Mouse (Mus musculus) limb, embryonic 10.5 days (tissue): ENCODE data around the gene Ccr2. TPM values are rescaled to one million over a fixed set of nuclear protein-coding genes. Genes with fewer than 3 reads are reported as not detected.
"Not testable (repeated sequence)": the region's sequence is repeated elsewhere in the genome, so short reads cannot be mapped to it uniquely, and the experiment has no call there.

ENCODE experiments used
- DNase-seq: peaks from one replicate; pipeline ENCODE4 v3.0.0-alpha.2; 2017; ENCODE audit warnings: low spot score
- H3K27ac ChIP-seq: fragments of 300-500 bp; sonication (generic); 2 replicates; pipeline ENCODE4 v1.5.1; 2016; ENCODE audit warnings: mild to moderate bottlenecking
- H3K27me3 ChIP-seq: fragments of 300-500 bp; sonication (generic); 2 replicates; pipeline ENCODE4 v1.6.1; 2016; ENCODE audit warnings: low read depth, mild to moderate bottlenecking; ENCODE audit not compliant: poor library complexity, severe bottlenecking
- H3K36me3 ChIP-seq: fragments of 300-500 bp; sonication (generic); 2 replicates; pipeline ENCODE4 v1.6.1; 2016; ENCODE audit warnings: mild to moderate bottlenecking, moderate library complexity
- H3K4me1 ChIP-seq: fragments of 300-500 bp; sonication (generic); 2 replicates; pipeline ENCODE4 v1.6.1; 2016
- H3K4me3 ChIP-seq: fragments of 300-500 bp; sonication (generic); 2 replicates; pipeline ENCODE4 v1.5.1; 2016; ENCODE audit warnings: mild to moderate bottlenecking, moderate library complexity
- H3K9me3 ChIP-seq: fragments of 300-500 bp; sonication (generic); replicated peaks from 2 replicates; pipeline ENCODE4 v1.6.1; 2016; ENCODE audit warnings: mild to moderate bottlenecking
- WGBS: fragments of 180-500 bp; shearing (Covaris S2); methylation state at CpG from one replicate; pipeline ENCODE4 v1.1.7; 2016; 5-methylcytosine and 5-hydroxymethylcytosine counted together
- polyA plus RNA-seq: library from polyadenylated mRNA; unstranded; fragments of >200 nt; fragmentation: Nextera tagmentation; extraction: Ambion mirVana; gene quantifications from 2 replicates; pipeline ENCODE4 v1.2.1, GENCODE M21; 2016

The Ccr2 gene
- 0.14 and 0.48 TPM in 2 replicates for polyA plus RNA-seq

GRCm38 (mm10) chr9:124101723-124102122 is at the start of gene Ccr2:
Ccr2 (plus strand) TSS chr9:124101950.
- H3K4me3 ChIP-seq = no peak within 1 kb of the TSS
- H3K9me3 ChIP-seq = no peaks in the 10 kb centered on the region
- WGBS = 92% methylated on average over 4 of the region's 4 CpGs
- no peaks in the 10 kb centered on the region for H3K36me3 ChIP-seq
- H3K27me3 ChIP-seq = no peaks in the 10 kb centered on the region
- DNase-seq = no peak
- H3K4me1 ChIP-seq = no peaks in the 10 kb centered on the region
- no peak within 1 kb of the TSS for H3K27ac ChIP-seq

- 74% methylated on average over 2 of the region's 2 CpGs for WGBS
- H3K9me3 ChIP-seq = no peaks in the 10 kb centered on the region
- H3K27ac ChIP-seq = no peak overlapping the region
- H3K4me3 ChIP-seq = no peak overlapping the region
- no peak for DNase-seq
- H3K27me3 ChIP-seq = no peaks in the 10 kb centered on the region
- no peaks in the 10 kb centered on the region for H3K4me1 ChIP-seq
- no peaks in the 10 kb centered on the region for H3K36me3 ChIP-seq
These were observed 48.2 kb upstream of the Ccr2 start for GRCm38 (mm10) chr9:124053532-124053931.

- 77% methylated on average over 3 of the region's 3 CpGs for WGBS
- no peak for DNase-seq
- no peaks in the 10 kb centered on the region for H3K9me3 ChIP-seq
- H3K36me3 ChIP-seq = no peaks in the 10 kb centered on the region
- H3K27ac ChIP-seq = no peak overlapping the region
- H3K27me3 ChIP-seq = no peaks in the 10 kb centered on the region
- H3K4me3 ChIP-seq = no peak overlapping the region
- H3K4me1 ChIP-seq = no peaks in the 10 kb centered on the region
These were observed 45.5 kb upstream of the Ccr2 start for GRCm38 (mm10) chr9:124056158-124056709.

- no peaks in the 10 kb centered on the region for H3K27me3 ChIP-seq
- 76% methylated on average over 2 of the region's 2 CpGs for WGBS
- H3K27ac ChIP-seq = no peak overlapping the region
- H3K4me3 ChIP-seq = no peak overlapping the region
- DNase-seq = no peak
- H3K4me1 ChIP-seq = no peaks in the 10 kb centered on the region
- H3K9me3 ChIP-seq = no peaks in the 10 kb centered on the region
- no peaks in the 10 kb centered on the region for H3K36me3 ChIP-seq
These were observed 41.9 kb upstream of the Ccr2 start for GRCm38 (mm10) chr9:124059660-124060352.

- not testable (repeated sequence) for H3K36me3 ChIP-seq, H3K27me3 ChIP-seq, H3K27ac ChIP-seq, H3K4me3 ChIP-seq, H3K4me1 ChIP-seq, DNase-seq, H3K9me3 ChIP-seq
- 67% methylated on average over 3 of the region's 3 CpGs for WGBS
These were observed 40.0 kb upstream of the Ccr2 start for GRCm38 (mm10) chr9:124061474-124062432.

GRCm38 (mm10) chr9:124066572-124067103 is 35.1 kb upstream of the Ccr2 start:
- H3K4me1 ChIP-seq = no peaks in the 10 kb centered on the region
- H3K36me3 ChIP-seq = no peaks in the 10 kb centered on the region
- no peak overlapping the region for H3K4me3 ChIP-seq
- no peak for DNase-seq
- H3K9me3 ChIP-seq = no peaks in the 10 kb centered on the region
- H3K27ac ChIP-seq = no peak overlapping the region
- no peaks in the 10 kb centered on the region for H3K27me3 ChIP-seq

- no peaks in the 10 kb centered on the region for H3K27me3 ChIP-seq
- DNase-seq = no peak
- H3K4me3 ChIP-seq = no peak overlapping the region
- H3K9me3 ChIP-seq = no peaks in the 10 kb centered on the region
- no peak overlapping the region for H3K27ac ChIP-seq
- H3K36me3 ChIP-seq = no peaks in the 10 kb centered on the region
- 68% methylated on average over 2 of the region's 2 CpGs for WGBS
- no peaks in the 10 kb centered on the region for H3K4me1 ChIP-seq
These were observed 33.4 kb upstream of the Ccr2 start for GRCm38 (mm10) chr9:124068098-124069058.

- H3K9me3 ChIP-seq = no peaks in the 10 kb centered on the region
- WGBS = 89% methylated on average over 1 of the region's 1 CpGs
- H3K4me1 ChIP-seq = no peaks in the 10 kb centered on the region
- H3K27ac ChIP-seq = no peak overlapping the region
- no peaks in the 10 kb centered on the region for H3K27me3 ChIP-seq
- no peaks in the 10 kb centered on the region for H3K36me3 ChIP-seq
- no peak for DNase-seq
- H3K4me3 ChIP-seq = no peak overlapping the region
These were observed 30.2 kb upstream of the Ccr2 start for GRCm38 (mm10) chr9:124071506-124071905.

- H3K36me3 ChIP-seq = no peaks in the 10 kb centered on the region
- no peaks in the 10 kb centered on the region for H3K9me3 ChIP-seq
- 77% methylated on average over 4 of the region's 4 CpGs for WGBS
- H3K27me3 ChIP-seq = no peaks in the 10 kb centered on the region
- no peak for DNase-seq
- H3K4me3 ChIP-seq = no peak overlapping the region
- H3K27ac ChIP-seq = no peak overlapping the region
- no peaks in the 10 kb centered on the region for H3K4me1 ChIP-seq
These were observed 21.9 kb upstream of the Ccr2 start for GRCm38 (mm10) chr9:124079803-124080202.

- H3K27me3 ChIP-seq, H3K36me3 ChIP-seq, H3K4me3 ChIP-seq, H3K27ac ChIP-seq, DNase-seq, H3K4me1 ChIP-seq, H3K9me3 ChIP-seq: not testable (repeated sequence)
- WGBS = 94% methylated on average over 13 of the region's 13 CpGs
These were observed 21.3 kb upstream of the Ccr2 start for GRCm38 (mm10) chr9:124080471-124080870.

- Histone ChIP-seq H3K4me1 (no peaks in the 10 kb centered on the region), H3K27ac (no peak overlapping the region), H3K9me3 (no peaks in the 10 kb centered on the region), H3K27me3 (no peaks in the 10 kb centered on the region), H3K4me3 (no peak overlapping the region), H3K36me3 (no peaks in the 10 kb centered on the region)
- no peak for DNase-seq
- WGBS = 89% methylated on average over 1 of the region's 1 CpGs
These were observed 11.3 kb upstream of the Ccr2 start for GRCm38 (mm10) chr9:124090441-124090840.

- H3K4me3 ChIP-seq = no peak overlapping the region
- H3K9me3 ChIP-seq = no peaks in the 10 kb centered on the region
- H3K36me3 ChIP-seq = no peaks in the 10 kb centered on the region
- no peaks in the 10 kb centered on the region for H3K27me3 ChIP-seq
- DNase-seq = no peak
- no peaks in the 10 kb centered on the region for H3K4me1 ChIP-seq
- WGBS = 87% methylated on average over 1 of the region's 1 CpGs
- H3K27ac ChIP-seq = no peak overlapping the region
These were observed 2.6 kb upstream of the Ccr2 start for GRCm38 (mm10) chr9:124099127-124099526.
